Mouse (Mus musculus): ENCODE data around the gene Nek7.

Gene Nek7

DNA sequence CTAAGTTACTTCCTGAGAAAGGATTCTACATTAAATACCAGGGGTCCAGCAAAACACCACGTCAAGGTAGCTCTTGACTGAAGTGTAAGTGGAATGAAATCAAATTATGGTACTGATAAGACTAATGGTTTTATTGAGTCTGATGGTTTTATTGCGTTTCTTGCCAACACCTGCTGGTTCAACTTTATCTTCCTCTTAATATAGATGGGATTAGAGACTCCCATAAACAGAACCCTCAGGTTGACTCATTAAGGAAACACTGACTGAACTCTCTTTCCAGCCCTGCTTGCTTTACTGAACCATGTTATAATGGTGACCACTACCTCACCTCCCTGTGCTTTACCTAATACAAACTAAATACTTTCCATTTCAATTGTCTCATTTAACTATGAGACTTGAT, 44.3 kb downstream of the Nek7 start:
- intact Hi-C loops (cut with DNase I): no loop called here

DNA sequence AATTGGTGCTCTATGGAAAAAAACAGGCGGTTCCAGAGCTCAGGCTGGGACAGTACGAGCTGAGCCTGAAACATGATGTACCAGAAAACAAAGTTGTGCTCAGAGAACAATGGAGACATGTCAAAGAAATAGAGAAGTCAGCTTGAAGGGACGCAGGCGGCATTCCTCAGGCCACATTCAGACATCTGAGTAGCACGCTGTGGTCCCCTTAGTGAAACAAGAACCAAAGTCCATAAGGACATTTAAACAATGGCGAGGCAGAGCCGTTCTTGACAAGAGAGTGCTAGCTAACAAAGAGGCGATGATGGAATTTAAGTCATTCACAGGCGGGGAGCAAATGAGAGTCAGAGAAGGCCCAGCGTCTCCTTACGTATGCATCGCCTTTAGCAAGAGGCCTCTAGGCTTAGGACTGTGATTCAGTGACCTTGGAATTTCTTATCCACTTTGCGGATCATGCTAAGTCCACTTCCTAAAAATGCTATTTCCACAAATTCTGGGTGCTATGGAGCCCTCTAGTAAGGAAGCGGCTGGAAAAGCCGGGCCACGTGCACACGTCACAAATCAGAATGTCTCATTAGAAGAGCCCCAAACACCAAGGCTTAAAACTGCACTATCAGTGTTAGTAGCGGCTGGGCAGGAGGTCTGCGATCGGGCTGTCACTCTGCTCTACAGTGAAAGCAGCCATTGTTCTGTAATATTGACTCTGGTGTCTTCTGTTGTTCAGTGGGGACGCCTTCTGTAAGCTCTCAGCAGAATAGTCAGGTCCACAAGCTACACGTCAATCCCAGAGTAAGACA, 48.2 kb downstream of the Nek7 start:
- intact Hi-C loops (cut with DNase I): no loop called here

DNA sequence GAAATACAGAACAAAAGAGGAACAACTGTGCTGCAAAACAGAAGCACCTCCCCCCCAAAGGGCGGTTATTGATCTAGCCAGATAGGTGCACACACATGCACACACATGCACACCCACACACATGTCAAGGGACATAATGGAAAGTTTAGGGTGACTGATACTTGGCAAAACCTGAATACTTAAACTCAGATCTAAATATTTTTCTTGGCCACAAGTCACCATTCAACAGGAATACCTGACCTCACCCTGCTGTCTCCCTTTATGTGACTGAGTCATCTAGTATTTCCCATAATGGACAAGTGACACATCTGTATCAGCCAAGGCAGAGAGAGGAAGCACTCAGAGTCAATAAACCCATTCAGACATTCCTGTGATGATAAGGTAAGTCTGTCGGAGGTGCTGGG, 48.9 kb downstream of the Nek7 start:
- intact Hi-C loops (cut with DNase I): no loop called here

DNA sequence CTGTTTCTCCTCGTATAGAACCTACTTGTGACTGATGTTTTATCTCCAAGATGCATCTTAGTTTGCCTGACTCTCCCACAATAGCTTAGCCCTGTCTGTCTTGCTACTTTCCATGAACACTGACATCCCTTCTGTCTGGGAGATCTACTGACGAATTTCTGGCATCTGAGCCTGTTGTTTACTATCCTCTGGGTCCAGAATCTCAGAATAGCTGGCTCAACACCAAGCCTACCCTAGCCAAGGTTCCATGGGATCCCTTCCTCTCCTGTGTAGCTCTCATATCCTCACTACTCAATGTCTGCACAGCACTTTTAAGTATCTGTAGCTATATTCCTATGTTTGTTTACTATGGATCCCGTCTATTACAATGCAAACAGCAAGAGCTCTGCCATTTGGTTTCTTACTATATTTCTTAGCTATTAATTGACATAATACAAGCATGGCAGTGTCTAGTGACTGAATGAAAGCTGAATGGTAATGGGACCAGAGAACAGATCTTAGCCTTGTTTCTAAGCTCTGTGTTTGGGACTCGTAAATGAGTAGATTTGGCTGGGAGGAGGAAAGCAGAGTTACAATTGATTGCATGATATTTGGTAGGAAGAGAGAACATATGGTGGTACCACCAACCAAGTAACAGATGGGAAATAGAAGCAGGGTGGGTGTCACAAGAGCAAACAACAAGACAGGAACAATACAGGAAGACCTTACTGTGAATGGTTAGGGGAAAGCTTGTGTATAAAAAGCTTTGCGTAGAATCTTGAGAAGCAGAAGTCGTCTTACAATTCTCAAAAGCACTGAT, 51.3 kb downstream of the Nek7 start:
- intact Hi-C loops (cut with DNase I): no loop called here

DNA sequence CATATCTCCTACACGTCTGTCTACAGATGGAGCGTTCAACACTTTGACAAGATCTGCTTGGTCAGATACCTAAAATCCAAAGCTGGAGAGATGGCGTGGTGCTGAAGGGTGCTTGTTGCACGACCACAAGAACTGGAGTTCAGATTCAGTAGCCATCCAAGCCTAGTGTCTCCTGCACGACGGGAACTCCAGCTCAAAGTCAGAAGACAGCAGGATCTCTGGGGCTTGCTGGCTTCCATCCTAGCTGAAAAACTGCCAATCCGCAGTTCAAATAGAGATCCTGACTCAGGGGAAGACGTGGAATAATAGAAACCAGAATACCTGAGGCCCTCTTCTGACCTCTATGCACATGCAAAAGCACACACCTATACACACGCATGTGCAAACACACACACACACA, 52.0 kb downstream of the Nek7 start:
- intact Hi-C loops (cut with DNase I): no loop called here

DNA sequence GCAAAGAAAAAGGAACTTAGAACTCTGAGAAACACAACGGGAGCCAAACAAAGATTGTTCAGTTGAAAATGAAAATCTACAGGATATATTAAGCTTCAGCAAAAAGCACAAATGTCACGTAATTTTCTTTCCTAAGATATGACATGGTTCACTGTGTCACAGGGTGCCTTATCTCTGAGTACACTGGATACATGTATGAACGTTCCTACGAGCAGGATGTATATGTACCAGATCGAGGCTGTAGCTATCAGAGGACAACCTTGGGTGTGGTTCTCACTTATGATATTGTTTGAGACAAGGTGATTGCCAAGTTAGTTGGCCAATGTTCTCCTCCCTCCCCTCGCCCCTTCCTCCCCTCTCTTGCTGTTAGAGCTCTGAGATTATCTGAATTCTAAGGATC, 55.3 kb downstream of the Nek7 start:
- intact Hi-C loops (cut with DNase I): no loop called here

DNA sequence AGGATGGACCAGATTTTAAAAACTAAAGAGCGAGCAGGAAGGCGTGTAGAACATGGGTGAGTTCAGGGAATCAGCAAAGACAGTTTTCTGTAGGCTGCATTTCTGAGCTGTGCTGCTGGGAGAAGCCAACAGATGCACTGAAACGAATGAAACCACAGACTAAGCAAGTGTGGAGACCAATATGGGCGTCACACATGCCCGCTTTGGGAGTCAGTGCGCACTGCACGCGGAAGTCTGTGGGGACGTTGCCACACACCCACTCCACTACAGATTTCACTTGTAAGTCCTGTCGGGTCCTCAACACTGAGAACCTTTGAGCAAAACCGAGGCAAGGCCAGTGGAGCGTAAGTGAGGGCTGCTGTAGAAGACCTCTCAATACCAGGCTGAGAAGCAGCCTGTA, 59.2 kb downstream of the Nek7 start:
- intact Hi-C loops (cut with DNase I): no loop called here

DNA sequence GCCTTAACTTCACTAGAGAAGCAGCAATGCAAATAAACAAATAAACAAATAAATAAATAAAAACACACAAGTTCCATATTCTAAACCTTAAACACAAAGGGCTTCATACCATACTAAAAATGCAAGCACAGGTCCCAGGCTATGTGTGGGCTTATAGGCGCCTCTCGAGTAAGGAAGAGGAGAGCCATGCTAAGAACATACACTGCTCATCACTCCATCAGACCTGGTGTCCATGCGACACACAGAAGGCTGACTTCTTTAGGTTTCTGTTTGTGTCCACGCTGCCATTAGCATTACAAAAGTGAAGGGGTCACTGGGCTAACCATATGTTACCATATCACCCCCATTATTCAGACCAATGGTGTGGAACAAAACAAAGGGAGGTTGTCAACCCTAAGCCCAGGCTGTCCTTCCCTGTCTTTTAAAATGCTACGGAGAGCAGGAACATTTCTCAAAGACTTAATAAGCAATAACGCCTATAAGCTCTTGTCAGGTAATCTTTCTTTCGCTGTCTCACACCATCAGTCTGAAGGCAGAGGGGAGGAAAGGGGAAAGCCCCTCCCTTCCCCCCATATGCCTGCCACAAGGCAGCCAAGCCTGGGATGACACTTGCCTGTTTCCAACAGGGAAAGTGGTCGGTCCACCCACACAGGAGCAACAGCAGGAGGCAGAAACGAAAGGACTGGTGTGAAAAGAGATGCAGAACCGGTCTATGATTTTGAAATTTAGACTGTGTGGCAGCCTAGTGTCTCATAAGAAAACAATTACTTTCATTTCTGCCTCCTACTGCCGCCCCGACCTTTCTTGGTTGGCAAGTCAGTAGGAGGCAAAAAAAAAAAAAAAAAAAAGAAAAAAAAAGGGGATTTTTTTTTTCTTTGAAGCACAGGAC, 60.5 kb downstream of the Nek7 start:
- intact Hi-C loops (cut with DNase I): no loop called here

DNA sequence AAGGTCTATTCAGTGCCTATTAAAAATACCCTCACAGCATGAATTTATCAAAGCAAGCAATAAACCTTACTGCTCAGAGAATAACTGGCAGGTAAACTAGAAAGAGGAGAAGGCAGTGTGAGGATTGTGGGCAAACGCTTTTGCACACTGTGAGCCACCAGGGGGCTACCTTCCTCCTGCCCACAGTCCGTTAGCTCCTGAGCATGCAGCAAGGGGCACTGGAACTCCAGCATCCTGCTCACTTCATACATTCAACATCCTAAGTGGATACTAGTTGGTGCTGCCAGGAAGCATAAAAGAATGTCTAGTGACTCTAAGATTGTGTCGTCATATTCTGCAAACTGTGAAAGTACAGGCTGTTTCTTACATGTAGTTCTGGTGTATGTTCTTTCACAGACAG, 61.6 kb downstream of the Nek7 start:
- intact Hi-C loops (cut with DNase I): no loop called here

DNA sequence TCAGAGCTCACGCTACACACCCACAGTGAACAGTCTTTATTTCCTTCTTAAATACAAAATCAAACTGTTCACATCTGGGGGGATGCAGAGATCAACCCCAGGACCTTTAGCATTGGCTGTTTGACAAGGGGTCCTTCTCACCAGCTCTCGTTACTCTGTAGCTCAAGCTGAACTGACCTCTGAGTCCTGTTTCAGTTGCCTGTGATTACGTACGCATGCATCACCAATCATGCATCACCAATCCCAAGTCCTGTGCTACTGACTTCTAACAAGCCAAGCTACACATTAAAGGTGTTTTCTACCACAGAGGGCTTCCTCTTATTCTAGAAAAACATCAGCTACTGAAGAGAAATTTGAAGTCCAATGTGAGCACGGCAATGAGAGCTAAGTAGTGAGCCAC, 65.0 kb downstream of the Nek7 start:
- intact Hi-C loops (cut with DNase I): no loop called here

DNA sequence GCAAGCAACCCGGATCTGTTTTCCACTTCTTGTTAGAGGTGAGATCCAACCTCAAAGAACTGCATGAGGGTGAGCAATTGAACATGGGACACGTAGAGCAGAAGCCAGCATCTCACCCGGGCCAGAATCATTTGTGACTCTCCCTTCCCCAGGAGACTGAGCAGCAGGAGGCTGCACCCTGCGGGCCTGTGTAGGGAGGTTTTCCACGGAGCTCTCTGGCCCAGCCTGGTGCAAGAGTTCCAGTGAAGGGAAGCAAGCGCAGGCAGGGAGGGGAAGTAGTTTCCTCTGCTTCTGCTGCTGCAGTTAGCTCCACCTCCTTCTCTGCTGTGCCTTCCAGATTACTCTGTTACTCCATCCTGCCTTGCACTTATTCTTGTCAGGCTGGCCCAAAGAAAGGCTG, 69.8 kb downstream of the Nek7 start:
- intact Hi-C loops (cut with DNase I): no loop called here

DNA sequence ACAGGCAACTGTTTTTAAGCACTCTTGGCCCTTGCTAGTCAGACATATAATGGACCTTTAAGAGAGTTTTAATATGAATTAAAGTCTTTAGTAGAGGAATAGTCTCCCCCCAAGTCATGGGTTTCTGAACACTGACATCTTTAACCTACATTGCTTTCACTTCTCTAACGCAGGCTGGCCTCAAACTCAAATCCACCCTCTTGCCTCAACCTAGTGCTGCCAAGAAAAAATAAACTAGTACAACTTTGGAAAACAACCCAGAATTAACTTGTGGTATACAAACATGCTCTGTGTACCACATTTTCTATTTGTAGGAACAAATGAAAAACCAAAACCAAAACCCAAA, 77.8 kb downstream of the Nek7 start:
- intact Hi-C loops (cut with DNase I): no loop called here

DNA sequence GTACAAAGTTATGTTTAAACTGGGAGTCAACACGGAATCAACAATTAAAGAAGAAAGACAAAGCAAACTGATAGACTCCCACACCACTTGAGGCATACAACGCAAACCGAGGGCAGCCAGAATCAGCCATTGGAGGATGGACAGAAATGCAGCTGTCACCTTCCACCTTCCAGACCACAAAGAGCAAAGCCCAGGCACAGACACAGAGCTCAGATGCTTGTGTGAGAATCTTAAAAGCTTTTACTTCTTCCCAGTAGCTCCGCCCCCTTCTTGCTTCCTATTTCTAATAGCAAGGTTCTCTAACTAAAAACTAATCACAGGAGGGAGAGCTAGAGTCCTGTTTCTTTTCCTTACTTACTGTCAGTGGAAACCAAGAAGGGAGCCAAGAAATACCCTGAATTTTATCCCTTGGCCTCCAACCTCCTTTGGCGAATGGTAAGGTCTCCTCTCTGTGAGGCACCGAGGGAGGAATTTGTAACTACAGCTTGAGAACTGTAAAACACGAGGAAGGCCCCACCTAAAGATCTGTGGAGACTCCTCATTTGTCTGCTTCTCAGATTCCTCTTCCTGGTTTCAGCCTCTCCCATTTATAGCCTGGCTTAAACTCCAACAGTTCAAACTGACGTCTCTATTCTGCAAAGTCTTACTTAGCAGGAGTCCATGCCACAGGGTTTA, 78.3 kb downstream of the Nek7 start:
- intact Hi-C loops (cut with DNase I): no loop called here

DNA sequence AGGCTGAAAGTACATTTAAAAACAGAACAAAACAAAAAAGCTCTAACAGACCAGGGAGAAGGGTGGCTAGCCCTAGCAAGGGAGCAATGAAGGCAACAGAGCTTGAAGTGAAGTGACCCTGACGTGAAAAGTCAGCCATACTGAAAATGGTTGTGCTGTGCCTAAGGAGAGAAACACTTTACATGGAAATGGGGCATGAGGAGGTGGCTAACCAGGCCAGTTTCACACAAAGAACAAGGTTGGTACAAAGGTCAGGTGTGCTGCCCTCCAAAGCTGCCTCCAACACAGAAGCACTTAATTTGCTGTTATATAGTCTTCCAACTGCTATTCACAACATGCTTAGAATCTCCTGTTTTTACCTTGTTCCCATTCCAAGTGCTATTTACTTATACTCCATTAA, 80.2 kb downstream of the Nek7 start:
- intact Hi-C loops (cut with DNase I): no loop called here

DNA sequence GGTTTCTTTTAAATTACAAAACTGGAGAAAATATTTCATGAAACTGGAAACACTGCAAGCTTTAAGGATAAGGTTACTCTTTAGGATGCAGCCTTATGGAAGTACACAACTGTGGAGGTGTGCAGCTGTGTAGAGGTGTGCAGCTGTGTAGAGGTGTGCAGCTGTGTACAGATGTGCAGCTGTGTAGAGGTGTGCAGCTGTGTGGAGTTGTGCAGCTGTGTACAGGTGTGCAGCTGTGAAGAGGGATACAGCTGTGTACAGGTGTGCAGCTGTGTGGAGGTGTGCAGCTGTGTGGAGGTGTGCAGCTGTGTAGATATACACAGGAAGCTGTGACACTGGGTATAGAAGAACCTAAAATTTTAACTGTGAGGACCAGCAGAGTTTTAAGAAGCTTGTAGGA, 81.7 kb downstream of the Nek7 start:
- intact Hi-C loops (cut with DNase I): no loop called here

DNA sequence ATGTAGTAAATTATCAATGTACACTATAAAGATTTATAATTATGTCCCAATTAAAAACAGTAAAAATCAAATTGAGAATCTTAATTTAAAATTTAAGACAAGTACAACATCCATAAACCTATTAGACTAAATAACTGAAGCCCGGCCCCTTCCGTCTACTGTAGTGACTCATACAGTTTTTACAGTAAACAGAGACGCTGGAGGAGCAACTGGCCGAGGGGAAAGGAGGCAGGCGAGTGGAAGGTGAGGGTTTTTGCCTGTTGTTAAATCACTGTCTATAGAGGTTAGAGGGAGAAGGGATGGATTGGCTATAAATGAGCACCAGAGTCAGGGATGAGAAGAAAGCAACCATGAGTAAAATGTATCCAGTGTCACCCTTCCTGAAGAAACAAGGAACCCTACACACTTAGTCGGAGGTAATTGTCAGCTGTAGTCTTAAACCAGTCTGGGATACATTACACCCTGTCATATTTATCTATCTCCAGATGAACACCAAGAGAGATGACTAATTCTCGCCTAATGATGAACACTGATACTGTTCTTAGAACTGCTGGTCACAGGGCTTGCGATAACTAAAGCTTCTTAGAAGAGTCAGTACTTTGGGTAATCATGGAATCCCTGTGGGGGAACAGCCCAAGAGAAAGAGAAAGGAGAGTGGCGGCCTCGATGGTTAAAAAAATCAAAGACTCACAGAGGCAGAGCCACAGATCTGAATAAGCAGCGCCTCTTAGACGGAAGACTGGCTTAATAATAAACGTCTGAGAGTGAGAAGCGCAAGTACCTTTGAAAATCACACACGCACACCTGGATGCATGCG, 84.0 kb downstream of the Nek7 start:
- intact Hi-C loops (cut with DNase I): no loop called here

DNA sequence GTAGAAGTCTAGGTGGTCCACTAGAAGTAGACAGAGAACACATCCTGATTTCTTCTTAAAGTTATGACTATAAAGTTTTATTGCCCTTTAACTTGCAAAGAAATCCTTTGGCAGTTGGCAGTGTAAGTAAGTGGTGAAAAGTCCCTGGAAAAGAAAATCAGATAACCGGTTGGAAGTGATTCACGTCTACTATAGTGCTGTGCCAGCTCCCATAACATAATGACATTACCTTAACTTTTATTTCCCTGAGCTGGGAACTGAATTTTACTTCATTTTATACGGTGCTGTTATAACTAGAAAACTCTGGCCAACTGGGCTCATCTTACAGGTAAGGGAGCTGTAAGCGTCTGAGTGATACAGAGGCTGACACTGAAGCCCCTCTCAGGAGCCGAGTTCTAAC, 89.3 kb downstream of the Nek7 start:
- intact Hi-C loops (cut with DNase I): no loop called here

DNA sequence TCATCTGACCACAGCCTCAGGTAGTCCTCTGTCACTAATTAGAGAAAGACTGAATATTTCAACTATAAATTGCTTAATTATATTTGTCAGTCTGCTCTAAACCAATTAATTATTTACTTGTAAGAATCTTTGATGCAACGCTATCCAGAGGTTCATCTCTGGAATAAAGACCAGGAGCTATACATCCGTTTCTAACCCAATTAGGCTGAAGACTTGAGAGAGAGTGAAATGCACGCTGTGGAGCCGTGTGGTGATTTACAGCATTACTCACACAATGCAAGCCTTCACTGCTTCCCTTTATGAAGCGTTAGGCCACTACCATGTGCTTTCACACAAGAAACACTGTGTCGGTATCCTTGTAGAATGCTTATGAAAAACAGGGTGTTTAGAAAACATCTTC, 96.0 kb downstream of the Nek7 start:
- intact Hi-C loops (cut with DNase I): no loop called here

DNA sequence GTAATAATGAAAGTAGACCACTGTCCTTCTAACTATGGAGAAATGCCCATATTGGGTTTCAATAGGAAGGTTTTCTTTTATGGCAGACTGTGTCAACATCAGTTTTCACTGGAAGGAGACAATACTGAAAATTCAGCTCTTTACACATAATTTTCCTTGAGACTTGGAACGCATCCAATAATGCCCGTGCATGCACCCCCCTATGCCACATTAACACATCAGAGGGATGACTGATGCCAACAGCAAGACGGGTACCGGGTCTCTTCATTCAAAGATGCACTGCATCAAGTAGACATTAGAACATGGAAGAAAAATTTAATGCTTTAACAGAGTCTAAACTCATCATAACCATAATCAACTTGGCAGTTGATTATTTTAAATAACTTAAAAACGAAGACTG, 101.7 kb downstream of the Nek7 start:
- intact Hi-C loops (cut with DNase I): no loop called here

DNA sequence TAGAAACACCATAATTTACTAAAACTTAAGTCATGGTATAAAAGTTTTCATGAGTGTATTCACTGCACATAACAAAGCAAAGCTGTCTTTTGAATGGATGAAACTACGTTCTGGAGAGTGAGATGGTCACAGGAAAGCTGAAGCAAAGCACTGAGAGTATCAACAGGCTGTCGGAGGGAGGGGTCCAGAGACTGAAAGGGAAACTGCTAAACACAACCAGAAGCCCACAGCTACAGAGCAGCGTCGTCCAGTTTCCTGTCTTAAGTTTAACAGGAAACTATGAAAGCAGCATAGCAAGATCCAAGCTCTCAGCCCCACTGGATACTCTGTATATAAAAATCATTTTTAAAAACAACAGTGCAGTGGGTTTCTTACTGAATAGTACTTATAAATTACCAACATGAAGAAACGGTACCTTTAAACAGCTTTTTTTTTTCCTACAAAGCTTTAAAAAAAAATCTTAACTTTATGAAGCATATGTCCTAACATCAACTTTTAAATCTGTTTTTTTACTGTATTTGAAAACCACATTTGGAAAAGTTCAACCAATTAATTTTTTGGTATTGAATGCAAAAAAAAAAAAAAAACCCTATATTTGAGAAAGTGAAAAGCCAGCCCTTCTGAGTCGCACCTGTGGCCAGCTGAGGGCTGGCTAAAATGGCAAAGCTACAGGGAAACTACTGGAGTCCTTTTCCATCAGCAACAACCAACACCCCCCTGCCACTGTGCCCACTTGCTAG, 102.4 kb downstream of the Nek7 start:
- intact Hi-C loops (cut with DNase I): no loop called here

All from adrenal gland (tissue).